Mouse (Mus musculus) embryonic facial prominence, embryonic 11.5 days (tissue): ENCODE data around the gene Pex5l. TPM values are rescaled to one million over a fixed set of nuclear protein-coding genes. Genes with fewer than 3 reads are reported as not detected.
A peak's percentile ranks its signal among the peaks of the same experiment; 100 is the strongest.

Source experiments
- ATAC-seq: fragments of 200-750 bp; cut with Nextera tagmentation; replicated peaks from 2 replicates; pipeline ENCODE4 v1.8.0; 2017; ENCODE audit warnings: low read depth; ENCODE audit not compliant: insufficient number of reproducible peaks, low FRiP score, low TSS enrichment
- DNase-seq: peaks from one replicate; pipeline ENCODE4 v3.0.0-alpha.2; 2015; ENCODE audit warnings: low spot score
- H3K27ac ChIP-seq: fragments of 300-500 bp; sonication (generic); replicated peaks from 2 replicates; pipeline ENCODE4 v1.5.1; 2014; ENCODE audit warnings: mild to moderate bottlenecking, low read depth, low read length, control low read depth
- H3K27me3 ChIP-seq: fragments of 300-500 bp; sonication (generic); 2 replicates; pipeline ENCODE4 v1.6.1; 2014; ENCODE audit warnings: mild to moderate bottlenecking, low read length, moderate library complexity, mixed read lengths; ENCODE audit not compliant: control insufficient read depth, insufficient read depth
- H3K36me3 ChIP-seq: fragments of 300-500 bp; sonication (generic); replicated peaks from 2 replicates; pipeline ENCODE4 v1.6.1; 2014; ENCODE audit warnings: low read depth, mild to moderate bottlenecking, low read length, moderate library complexity, mixed read lengths; ENCODE audit not compliant: control insufficient read depth, insufficient read depth
- H3K4me1 ChIP-seq: fragments of 300-500 bp; sonication (generic); 2 replicates; pipeline ENCODE4 v1.6.1; 2014; ENCODE audit warnings: low read length, mixed read lengths; ENCODE audit not compliant: control insufficient read depth, insufficient read depth
- H3K4me2 ChIP-seq: fragments of 300-500 bp; sonication (generic); 2 replicates; pipeline ENCODE4 v1.6.1; 2014; ENCODE audit warnings: low read depth, mild to moderate bottlenecking, control low read depth, low read length, moderate library complexity
- H3K4me3 ChIP-seq: fragments of 300-500 bp; sonication (generic); 2 replicates; pipeline ENCODE4 v1.5.1; 2014; ENCODE audit warnings: low read depth, low read length, control low read depth
- H3K9ac ChIP-seq: fragments of 300-500 bp; sonication (generic); replicated peaks from 2 replicates; pipeline ENCODE4 v1.6.1; 2014; ENCODE audit warnings: mild to moderate bottlenecking, control low read depth, low read length
- H3K9me3 ChIP-seq: fragments of 300-500 bp; sonication (generic); replicated peaks from 2 replicates; pipeline ENCODE4 v1.6.1; 2016; ENCODE audit warnings: mild to moderate bottlenecking, low read length, inconsistent platforms, mixed read lengths; ENCODE audit not compliant: control insufficient read depth
- WGBS: fragments of 180-500 bp; shearing (Covaris S2); extraction: QIAGEN DNeasy Blood & Tissue Kit; methylation state at CpG from one replicate; pipeline ENCODE4 v1.1.7; 2014; 5-methylcytosine and 5-hydroxymethylcytosine counted together
- polyA plus RNA-seq: library from polyadenylated mRNA; unstranded; fragments of >200 nt; fragmentation: Nextera tagmentation; extraction: Ambion mirVana; gene quantifications from 2 replicates; pipeline ENCODE4 v1.2.1, GENCODE M21; 2014

Pex5l gene
- polyA plus RNA-seq, 1 experiment from 2014 or later, result 1.9 TPM

- 63% methylated on average over 2 of the region's 2 CpGs for WGBS
Observed at GRCm38 (mm10) chr3:33061428-33061827, 81.6 kb downstream of the Pex5l start.

GRCm38 (mm10) chr3:33061016-33061415 is 82.0 kb downstream of the Pex5l start:
- Histone ChIP-seq H3K4me1 (no peaks in the 10 kb centered on the region), H3K9me3 (no peaks in the 10 kb centered on the region), H3K27me3 (no peaks in the 10 kb centered on the region), H3K4me2 (no peak overlapping the region), H3K9ac (no peak overlapping the region), H3K4me3 (no peak overlapping the region), H3K36me3 (no peaks in the 10 kb centered on the region), H3K27ac (no peak overlapping the region)
- no peak for ATAC-seq
- no peak for DNase-seq
- WGBS, result 80% methylated on average over 4 of the region's 4 CpGs

More at GRCm38 (mm10) chr3:33061428-33061827, 81.6 kb downstream of the Pex5l start:
- Histone ChIP-seq H3K9ac (no peak overlapping the region), H3K27ac (no peak overlapping the region), H3K4me1 (no peaks in the 10 kb centered on the region), H3K4me3 (no peak overlapping the region), H3K4me2 (no peak overlapping the region), H3K27me3 (no peaks in the 10 kb centered on the region), H3K9me3 (no peaks in the 10 kb centered on the region), H3K36me3 (no peaks in the 10 kb centered on the region)
- no peak for DNase-seq
- ATAC-seq, result no peak

- Histone ChIP-seq H3K4me1 (no peaks in the 10 kb centered on the region), H3K36me3 (no peaks in the 10 kb centered on the region), H3K9ac (no peak overlapping the region; the same call in 1 of the 2 replicates), H3K4me2 (no peak overlapping the region), H3K4me3 (no peak overlapping the region), H3K9me3 (no peaks in the 10 kb centered on the region), H3K27me3 (no peaks in the 10 kb centered on the region), H3K27ac (no peak overlapping the region)
- DNase-seq, result no peak
- 53% methylated on average over 7 of the region's 7 CpGs for WGBS
- no peak for ATAC-seq
Observed at GRCm38 (mm10) chr3:33060343-33060937, 82.6 kb downstream of the Pex5l start.

GRCm38 (mm10) chr3:33048304-33048703 is 94.7 kb downstream of the Pex5l start:
- no peak overlapping the region for H3K27ac ChIP-seq
- H3K4me1 ChIP-seq, result no peaks in the 10 kb centered on the region
- no peak overlapping the region for H3K9ac ChIP-seq
- no peak overlapping the region for H3K4me2 ChIP-seq
- H3K36me3 ChIP-seq, result no peaks in the 10 kb centered on the region
- H3K27me3 ChIP-seq, result no peaks in the 10 kb centered on the region
- H3K4me3 ChIP-seq, result no peak overlapping the region
- 70% methylated on average over 5 of the region's 5 CpGs for WGBS
- DNase-seq, result no peak
- no peak for ATAC-seq
- no peaks in the 10 kb centered on the region for H3K9me3 ChIP-seq

GRCm38 (mm10) chr3:33044799-33045106 is 98.3 kb downstream of the Pex5l start:
- Histone ChIP-seq H3K4me2 (no peak overlapping the region), H3K27ac (no peak overlapping the region), H3K9me3 (no peaks in the 10 kb centered on the region), H3K4me1 (no peaks in the 10 kb centered on the region), H3K4me3 (no peak overlapping the region), H3K36me3 (no peaks in the 10 kb centered on the region), H3K27me3 (no peaks in the 10 kb centered on the region), H3K9ac (no peak overlapping the region)
- 83% methylated on average over 6 of the region's 6 CpGs for WGBS
- DNase-seq (no peak), ATAC-seq (0 out of 2 replicates have a peak, but pooled peaks have one; percentile 20)

DNA sequence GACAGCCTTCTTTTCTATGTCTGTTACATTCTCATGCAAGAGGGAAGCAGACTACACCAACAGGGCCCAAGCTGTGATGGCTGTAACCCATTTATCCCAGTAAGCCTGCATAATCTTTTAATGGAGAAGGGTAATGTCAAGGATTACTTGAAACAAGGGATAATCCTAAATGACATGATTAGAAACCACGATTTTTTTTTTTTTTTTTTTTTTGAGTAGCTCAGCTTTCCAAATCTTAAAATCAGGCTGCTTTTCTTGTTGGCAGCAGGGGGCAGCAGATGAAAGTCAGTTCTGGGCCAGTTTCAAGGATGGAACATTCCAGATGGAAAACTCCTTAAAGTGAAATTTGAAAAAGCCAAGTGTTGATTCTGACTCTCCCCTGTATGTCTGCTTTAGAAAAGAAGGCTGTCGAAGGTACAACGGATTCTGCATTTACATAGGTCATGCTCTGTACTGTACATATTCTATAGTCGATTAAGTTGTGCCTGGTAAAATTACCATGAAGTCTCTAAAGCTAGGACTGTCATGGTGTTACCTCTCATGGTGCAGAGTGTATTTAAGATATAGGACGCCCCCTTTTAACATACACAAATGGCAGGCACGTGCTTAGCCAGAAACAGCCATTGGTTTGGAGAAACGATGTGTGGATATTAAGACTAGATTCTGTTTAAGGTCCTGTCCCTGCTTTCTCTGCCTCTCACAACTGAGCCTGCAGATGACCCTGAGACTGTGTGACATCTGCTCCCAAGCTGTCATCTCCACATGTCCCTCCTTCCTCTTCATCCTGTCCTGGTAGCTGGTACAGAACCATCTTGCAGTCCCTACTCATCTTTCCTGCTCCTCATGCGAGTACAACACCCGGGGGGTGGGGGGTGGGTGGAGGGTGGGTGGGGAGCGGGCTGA is 98.9 kb downstream of the Pex5l start:
- 76% methylated on average over 10 of the region's 10 CpGs for WGBS
- no peaks in the 10 kb centered on the region for H3K4me1 ChIP-seq
- H3K9me3 ChIP-seq, result no peaks in the 10 kb centered on the region
- no peaks in the 10 kb centered on the region for H3K36me3 ChIP-seq
- DNase-seq (peak; percentile 57), ATAC-seq (peak; percentile 58; the same call in 1 of the 2 replicates)
- no peak overlapping the region for H3K4me3 ChIP-seq
- no peaks in the 10 kb centered on the region for H3K27me3 ChIP-seq
- no peak overlapping the region for H3K27ac ChIP-seq
- no peak overlapping the region for H3K9ac ChIP-seq
- H3K4me2 ChIP-seq, result no peak overlapping the region

DNA sequence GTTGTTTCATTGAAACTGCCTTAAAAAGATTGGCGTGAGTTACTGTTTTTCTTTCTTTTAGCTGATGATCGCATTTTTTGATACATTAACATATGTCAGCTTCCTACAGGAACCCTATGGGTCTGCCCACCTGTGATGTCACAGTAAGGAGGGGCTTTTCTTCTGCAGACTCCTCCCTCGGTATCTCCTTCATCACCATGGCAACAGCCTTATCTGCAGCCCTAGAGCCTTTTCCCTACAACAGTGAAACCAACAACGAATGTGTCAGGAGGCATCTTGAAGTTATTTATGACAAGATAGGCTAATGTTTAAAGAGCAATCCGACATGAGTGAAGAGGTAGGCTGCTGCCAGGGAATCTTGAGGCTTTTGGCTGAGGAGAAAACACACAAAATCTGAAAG is 118.5 kb downstream of the Pex5l start:
- no peaks in the 10 kb centered on the region for H3K36me3 ChIP-seq
- no peaks in the 10 kb centered on the region for H3K9me3 ChIP-seq
- WGBS, result 66% methylated on average over 5 of the region's 5 CpGs
- H3K9ac ChIP-seq, result no peak overlapping the region
- DNase-seq (peak; percentile 4), ATAC-seq (no peak)
- H3K4me3 ChIP-seq, result no peak overlapping the region
- no peak overlapping the region for H3K4me2 ChIP-seq
- no peaks in the 10 kb centered on the region for H3K27me3 ChIP-seq
- no peak overlapping the region for H3K27ac ChIP-seq
- no peaks in the 10 kb centered on the region for H3K4me1 ChIP-seq

DNA sequence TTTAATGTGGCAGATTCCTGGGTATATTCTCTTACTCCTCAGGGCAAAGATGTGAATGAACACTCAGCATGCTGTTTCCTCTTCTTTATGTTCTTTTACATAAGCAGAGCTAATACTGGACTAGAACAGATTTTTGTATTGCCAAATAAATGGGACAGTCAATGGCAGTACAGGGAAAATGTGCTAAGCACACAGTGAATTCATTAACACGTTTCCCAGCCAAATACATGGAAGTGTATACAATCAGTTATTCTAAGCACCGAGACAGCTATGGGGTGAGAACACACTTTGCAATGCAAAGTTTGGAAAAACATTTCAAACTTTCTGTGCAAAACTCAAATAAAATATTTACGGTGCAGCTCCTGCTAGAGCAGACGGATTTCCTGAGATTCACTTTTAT is 139.1 kb downstream of the Pex5l start:
- no peak overlapping the region for H3K4me3 ChIP-seq
- no peak overlapping the region for H3K9ac ChIP-seq
- H3K27ac ChIP-seq, result no peak overlapping the region
- ATAC-seq (no peak), DNase-seq (no peak)
- H3K9me3 ChIP-seq, result no peaks in the 10 kb centered on the region
- no peaks in the 10 kb centered on the region for H3K27me3 ChIP-seq
- WGBS, result 85% methylated on average over 4 of the region's 4 CpGs
- no peaks in the 10 kb centered on the region for H3K4me1 ChIP-seq
- no peak overlapping the region for H3K4me2 ChIP-seq
- no peaks in the 10 kb centered on the region for H3K36me3 ChIP-seq
